Mouse (Mus musculus) cortical plate, adult 2 months (tissue): ENCODE measurements at regions not wholly inside any gene's neighbourhood (a gene's known extent, or its start where the extent isn't known, plus 50 kb on each side); places are given as distances from the start of the nearest gene placed in this dataset.

Experiments
- CTCF ChIP-seq: fragments of 200-500 bp; IDR thresholded peaks from 2 replicates; pipeline ENCODE4 v1.5.1; 2011; ENCODE audit warnings: mild to moderate bottlenecking, control low read depth, low read length; ENCODE audit not compliant: insufficient read depth; ENCODE audit errors: extremely low read depth
- POLR2A ChIP-seq: fragments of 200-500 bp; IDR thresholded peaks from 2 replicates; pipeline ENCODE4 v1.6.1; 2011; ENCODE audit warnings: mild to moderate bottlenecking, low read length, control low read depth; ENCODE audit not compliant: insufficient read depth; ENCODE audit errors: extremely low read depth

- TF ChIP-seq CTCF (no peak), POLR2A (no peak)
Measured at GRCm38 (mm10) chr4:67626641-67627040, 799.3 kb downstream of the Tlr4 start.
